Mouse (Mus musculus): ENCODE data around the gene Itln1. TPM values are rescaled to one million over a fixed set of nuclear protein-coding genes. Genes with fewer than 3 reads are reported as not detected.

Itln1 gene
- total RNA-seq, 2 experiments from 2014 or later: not detected

GRCm38 (mm10) chr1:171531367-171531766 is 3.7 kb downstream of the Itln1 start:
- no peak for DNase-seq
- intact Hi-C loops (cut with DNase I; ENCODE audit: low total_unique reads): no loop called here

GRCm38 (mm10) chr1:171515557-171515956 is 19.5 kb downstream of the Itln1 start:
- intact Hi-C loops (cut with DNase I; ENCODE audit: low total_unique reads): no loop called here
- DNase-seq: no peak

GRCm38 (mm10) chr1:171515039-171515438 is 20.1 kb downstream of the Itln1 start:
- intact Hi-C loops (cut with DNase I; ENCODE audit: low total_unique reads): no loop called here
- no peak for DNase-seq

GRCm38 (mm10) chr1:171513760-171514159 is 21.3 kb downstream of the Itln1 start:
- DNase-seq: no peak
- intact Hi-C loops (cut with DNase I; ENCODE audit: low total_unique reads): loop anchor here (5.0 kb wide), 1 partner anchor 49 kb away; no protein-coding TSS in a partner anchor

- no peak for DNase-seq
- intact Hi-C loops (cut with DNase I; ENCODE audit: low total_unique reads): loop anchor here (5.0 kb wide), 1 partner anchor 49 kb away; no protein-coding TSS in a partner anchor
Measured at GRCm38 (mm10) chr1:171513234-171513633, 21.9 kb downstream of the Itln1 start.

GRCm38 (mm10) chr1:171504586-171504985 is 30.5 kb downstream of the Itln1 start:
- intact Hi-C loops (cut with DNase I; ENCODE audit: low total_unique reads): no loop called here
- DNase-seq: no peak

- intact Hi-C loops (cut with DNase I; ENCODE audit: low total_unique reads): no loop called here
- DNase-seq: peak; percentile 47
Measured at GRCm38 (mm10) chr1:171503592-171504291, 31.4 kb downstream of the Itln1 start.

- intact Hi-C loops (cut with DNase I; ENCODE audit: low total_unique reads): no loop called here
- peak; percentile 93 for DNase-seq
Measured at GRCm38 (mm10) chr1:171503250-171503591, 31.9 kb downstream of the Itln1 start, which contains the start of gene Alyref2. Alyref2 (plus strand) TSS chr1:171503478.

GRCm38 (mm10) chr1:171502388-171503249 is 32.5 kb downstream of the Itln1 start:
- intact Hi-C loops (cut with DNase I; ENCODE audit: low total_unique reads): no loop called here
- peak; percentile 33 for DNase-seq

- no peak for DNase-seq
- intact Hi-C loops (cut with DNase I; ENCODE audit: low total_unique reads): no loop called here
Measured at GRCm38 (mm10) chr1:171501636-171502080, 33.4 kb downstream of the Itln1 start.

- intact Hi-C loops (cut with DNase I; ENCODE audit: low total_unique reads): no loop called here
- DNase-seq: no peak
Measured at GRCm38 (mm10) chr1:171501016-171501610, 34.0 kb downstream of the Itln1 start.

GRCm38 (mm10) chr1:171499856-171500255 is 35.2 kb downstream of the Itln1 start:
- intact Hi-C loops (cut with DNase I; ENCODE audit: low total_unique reads): no loop called here
- DNase-seq: no peak

GRCm38 (mm10) chr1:171495371-171495770 is 39.7 kb downstream of the Itln1 start:
- no peak for DNase-seq
- intact Hi-C loops (cut with DNase I; ENCODE audit: low total_unique reads): no loop called here

GRCm38 (mm10) chr1:171494241-171494640 is 40.9 kb downstream of the Itln1 start:
- DNase-seq: no peak
- intact Hi-C loops (cut with DNase I; ENCODE audit: low total_unique reads): no loop called here

GRCm38 (mm10) chr1:171478968-171479367 is 56.1 kb downstream of the Itln1 start:
- intact Hi-C loops (cut with DNase I; ENCODE audit: low total_unique reads): no loop called here
- peak; percentile 47 for DNase-seq

GRCm38 (mm10) chr1:171477758-171478545 is 57.1 kb downstream of the Itln1 start:
- no peak for DNase-seq
- intact Hi-C loops (cut with DNase I; ENCODE audit: low total_unique reads): loop anchor here (2.0 kb wide), 1 partner anchor 117 kb away; the partner anchor contains the start of gene Klhdc9

GRCm38 (mm10) chr1:171477123-171477522 is 58.0 kb downstream of the Itln1 start:
- no peak for DNase-seq
- intact Hi-C loops (cut with DNase I; ENCODE audit: low total_unique reads): loop anchor here (2.0 kb wide), 1 partner anchor 116 kb away; the partner anchor contains the start of gene Klhdc9

GRCm38 (mm10) chr1:171473920-171474640 is 61.0 kb downstream of the Itln1 start:
- intact Hi-C loops (cut with DNase I; ENCODE audit: low total_unique reads): no loop called here
- no peak for DNase-seq

- intact Hi-C loops (cut with DNase I; ENCODE audit: low total_unique reads): no loop called here
- no peak for DNase-seq
Measured at GRCm38 (mm10) chr1:171473506-171473905, 61.6 kb downstream of the Itln1 start.
